Mouse (Mus musculus): ENCODE data around the gene Pacsin1. TPM values are rescaled to one million over a fixed set of nuclear protein-coding genes. Genes with fewer than 3 reads are reported as not detected.

Gene Pacsin1
- polyA plus RNA-seq, 1 experiment from 2014 or later = 1.4 TPM

DNA sequence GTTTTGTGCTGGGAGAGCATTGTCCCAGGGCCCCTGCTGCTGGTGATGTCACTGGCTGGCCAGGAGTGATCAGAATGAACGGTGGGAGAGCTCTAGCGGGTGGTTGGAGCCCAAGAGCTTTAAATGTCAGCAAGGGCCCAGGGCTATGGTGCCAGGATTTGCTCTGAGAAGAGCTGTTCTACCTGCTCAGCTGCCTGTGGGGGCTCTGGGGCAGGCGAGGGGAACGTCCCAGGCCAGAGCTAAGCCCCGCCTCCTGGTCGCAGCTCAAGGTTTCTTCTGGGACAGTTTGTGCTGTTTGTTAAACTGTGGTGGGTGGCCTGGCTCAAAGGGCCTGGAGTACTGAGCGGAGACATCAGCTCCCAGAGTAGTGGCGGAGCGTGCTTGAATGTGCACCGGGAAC lies 70.1 kb downstream of the Pacsin1 start:
- Histone ChIP-seq H3K9ac (no peak overlapping the region), H3K4me2 (no peak overlapping the region), H3K4me3 (no peak overlapping the region), H3K27me3 (replicated peaks) (peaks cover 45% of the 10 kb centered on the region; the same call in 1 of the 2 replicates), H3K9me3 (replicated peaks) (no peaks in the 10 kb centered on the region), H3K36me3 (no peaks in the 10 kb centered on the region), H3K4me1 (replicated peaks) (0 out of 2 replicates have a peak, but pooled peaks cover 17% of the 10 kb centered on the region), H3K27ac (ENCODE audit: poor library complexity, severe bottlenecking) (no peak overlapping the region)
- ATAC-seq (ENCODE audit: insufficient number of reproducible peaks, low FRiP score) = no peak
- 19% methylated on average over 10 of the region's 10 CpGs for WGBS

DNA sequence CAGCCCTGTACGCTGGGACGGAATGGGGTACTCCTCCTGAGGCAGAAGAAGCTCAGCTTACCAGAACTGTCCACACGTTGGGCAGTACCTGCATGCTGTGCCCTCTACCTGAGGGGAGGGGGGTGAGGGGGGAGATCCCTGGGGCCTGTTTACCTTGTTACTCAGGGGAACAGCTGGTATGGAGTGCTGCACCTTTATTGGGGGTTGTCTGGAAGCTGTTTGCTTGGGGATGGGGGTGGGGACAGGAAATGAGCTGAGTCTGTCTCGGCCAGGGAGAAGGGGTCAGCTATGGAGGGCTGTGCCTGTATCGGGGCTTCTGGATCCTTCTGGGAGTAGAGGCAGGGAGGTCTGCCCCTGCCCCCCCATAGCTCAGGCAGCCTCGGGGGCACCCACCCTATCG lies 71.2 kb downstream of the Pacsin1 start:
- no peak overlapping the region for H3K4me3 ChIP-seq
- H3K27ac ChIP-seq (ENCODE audit: poor library complexity, severe bottlenecking) = no peak overlapping the region
- 0 out of 2 replicates have a peak, but pooled peaks cover 17% of the 10 kb centered on the region for H3K4me1 ChIP-seq (replicated peaks)
- no peaks in the 10 kb centered on the region for H3K9me3 ChIP-seq (replicated peaks)
- no peaks in the 10 kb centered on the region for H3K36me3 ChIP-seq
- WGBS = 48% methylated on average over 7 of the region's 7 CpGs
- H3K4me2 ChIP-seq = no peak overlapping the region
- H3K27me3 ChIP-seq (replicated peaks) = peaks cover 37% of the 10 kb centered on the region; the same call in 1 of the 2 replicates
- no peak for ATAC-seq (ENCODE audit: insufficient number of reproducible peaks, low FRiP score)
- no peak overlapping the region for H3K9ac ChIP-seq

DNA sequence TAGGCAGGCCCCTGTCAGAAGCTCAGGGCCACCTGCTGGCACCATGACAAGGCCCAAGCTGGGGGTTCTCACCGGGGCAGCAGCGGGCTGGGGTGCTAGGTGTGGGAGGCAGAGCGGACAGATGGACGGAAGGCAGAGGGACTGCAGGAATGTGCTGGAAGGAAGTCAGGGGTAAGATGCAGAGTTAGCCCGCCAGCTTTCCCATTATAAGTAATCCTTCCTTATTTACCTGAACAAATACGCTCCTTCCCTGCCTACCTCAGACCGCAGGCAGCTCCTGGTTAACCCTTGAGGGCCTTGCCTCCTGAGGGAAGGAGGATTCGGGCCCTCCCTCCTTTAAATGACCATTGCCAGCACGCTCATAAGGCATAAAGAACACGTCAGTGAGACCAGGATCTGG lies 73.5 kb downstream of the Pacsin1 start, which contains the start of gene Spdef:
Gene Spdef (minus strand): TSS at position 186 of the 400 bp plus-strand sequence.
- no peak within 1 kb of the TSS for H3K4me3 ChIP-seq
- H3K27ac ChIP-seq (ENCODE audit: poor library complexity, severe bottlenecking) = no peak within 1 kb of the TSS
- ATAC-seq (ENCODE audit: insufficient number of reproducible peaks, low FRiP score) = no peak
- H3K27me3 ChIP-seq (replicated peaks) = peaks cover 33% of the 10 kb centered on the region; the same call in 1 of the 2 replicates
- H3K4me1 ChIP-seq (replicated peaks) = peaks cover 18% of the 10 kb centered on the region; the same call in 1 of the 2 replicates
- no peaks in the 10 kb centered on the region for H3K36me3 ChIP-seq
- no peaks in the 10 kb centered on the region for H3K9me3 ChIP-seq (replicated peaks)
- no peak within 1 kb of the TSS for H3K4me2 ChIP-seq
- H3K9ac ChIP-seq = no peak within 1 kb of the TSS
- 71% methylated on average over 10 of the region's 10 CpGs for WGBS

DNA sequence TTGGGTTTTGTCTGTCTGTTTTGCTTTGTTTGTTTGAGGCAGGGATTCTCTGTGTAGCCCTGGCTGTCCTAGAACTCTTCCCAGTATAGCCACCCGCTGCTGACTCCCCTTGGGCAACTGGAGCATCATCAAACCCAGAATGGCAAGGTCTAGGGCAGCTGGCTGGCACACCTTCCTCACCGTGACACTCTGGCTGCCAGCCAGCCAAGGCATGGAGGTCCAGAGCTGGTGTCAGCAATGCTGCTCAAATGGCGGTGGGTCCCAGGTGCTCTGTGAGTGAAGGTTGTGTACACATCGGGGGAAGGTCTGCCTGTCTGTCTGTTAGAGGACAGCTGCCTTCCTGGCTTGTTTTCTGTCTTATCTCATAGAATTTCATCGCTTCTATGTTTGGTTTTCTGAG lies 76.8 kb downstream of the Pacsin1 start:
- no peak overlapping the region for H3K27ac ChIP-seq (ENCODE audit: poor library complexity, severe bottlenecking)
- ATAC-seq (ENCODE audit: insufficient number of reproducible peaks, low FRiP score) = no peak
- 60% methylated on average over 5 of the region's 5 CpGs for WGBS

DNA sequence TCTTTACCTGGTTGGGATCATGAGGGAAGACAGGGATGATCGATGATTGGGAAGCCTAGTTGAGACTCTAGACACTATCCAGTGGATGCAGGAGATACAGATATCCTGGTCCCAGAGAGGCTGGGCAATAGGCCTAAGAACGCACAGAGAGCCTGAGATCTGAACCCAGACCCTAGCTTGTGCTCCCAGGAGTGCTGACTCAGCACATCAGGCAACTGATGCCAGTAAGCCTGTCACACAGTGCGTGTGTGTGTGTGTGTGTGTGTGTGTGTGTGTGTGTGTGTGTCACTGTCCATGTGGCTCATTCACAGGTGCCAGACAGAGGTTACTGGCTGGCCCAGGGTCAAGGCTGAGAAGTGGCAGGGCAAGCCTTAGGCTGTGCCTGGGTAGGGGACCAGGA lies 77.4 kb downstream of the Pacsin1 start:
- Histone ChIP-seq H3K27me3 (replicated peaks) (0 out of 2 replicates have a peak, but pooled peaks cover 5% of the 10 kb centered on the region), H3K4me3 (no peak overlapping the region), H3K4me1 (replicated peaks) (peaks cover 22% of the 10 kb centered on the region), H3K9me3 (replicated peaks) (no peaks in the 10 kb centered on the region), H3K4me2 (no peak overlapping the region), H3K27ac (ENCODE audit: poor library complexity, severe bottlenecking) (no peak overlapping the region), H3K9ac (no peak overlapping the region), H3K36me3 (no peaks in the 10 kb centered on the region)
- no peak for ATAC-seq (ENCODE audit: insufficient number of reproducible peaks, low FRiP score)
- 76% methylated on average over 3 of the region's 3 CpGs for WGBS

More for the DNA sequence above, 76.8 kb downstream of the Pacsin1 start:
- Histone ChIP-seq H3K9me3 (replicated peaks) (no peaks in the 10 kb centered on the region), H3K36me3 (no peaks in the 10 kb centered on the region), H3K4me2 (no peak overlapping the region), H3K4me1 (replicated peaks) (peaks cover 22% of the 10 kb centered on the region), H3K27me3 (replicated peaks) (0 out of 2 replicates have a peak, but pooled peaks cover 5% of the 10 kb centered on the region), H3K9ac (no peak overlapping the region), H3K4me3 (no peak overlapping the region)

DNA sequence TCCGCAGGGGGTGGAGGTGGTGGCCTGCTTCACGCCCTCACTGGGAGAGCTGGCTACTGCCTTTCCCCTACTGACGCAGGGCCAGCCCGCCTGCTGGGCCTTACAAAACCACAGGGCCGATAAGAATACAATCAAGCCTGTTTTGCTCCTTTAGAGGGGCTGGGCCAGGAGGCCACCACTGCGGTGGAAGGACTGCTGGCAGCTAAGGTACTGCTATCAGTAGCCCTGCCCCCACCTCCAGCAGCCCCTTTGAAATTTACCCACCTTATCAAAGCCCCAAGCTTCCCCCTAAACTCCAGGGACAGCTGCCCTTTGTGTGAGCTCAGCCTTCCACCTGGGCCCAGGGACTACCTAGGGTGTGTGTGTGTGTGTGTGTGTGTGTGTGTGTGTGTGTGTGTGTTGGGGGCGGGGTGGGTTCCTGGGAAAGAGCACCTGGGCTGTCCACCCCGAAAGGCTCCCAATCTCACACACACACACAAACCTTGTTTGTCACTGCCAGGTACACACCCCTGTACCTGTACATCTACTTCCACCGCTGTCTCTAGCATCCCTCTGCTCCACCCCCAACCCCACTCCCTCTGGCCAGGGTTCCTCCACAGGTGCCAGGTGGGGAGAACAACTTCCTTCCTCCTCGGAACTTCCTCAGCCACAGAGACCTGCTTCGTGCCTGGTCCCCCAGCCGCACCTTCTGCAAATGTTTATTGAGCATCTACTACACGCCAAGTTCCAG lies 79.2 kb downstream of the Pacsin1 start:
- H3K4me3 ChIP-seq = no peak overlapping the region
- WGBS = 16% methylated on average over 11 of the region's 13 CpGs
- peak overlapping the region; percentile 15; the same call in 1 of the 2 replicates for H3K9ac ChIP-seq

DNA sequence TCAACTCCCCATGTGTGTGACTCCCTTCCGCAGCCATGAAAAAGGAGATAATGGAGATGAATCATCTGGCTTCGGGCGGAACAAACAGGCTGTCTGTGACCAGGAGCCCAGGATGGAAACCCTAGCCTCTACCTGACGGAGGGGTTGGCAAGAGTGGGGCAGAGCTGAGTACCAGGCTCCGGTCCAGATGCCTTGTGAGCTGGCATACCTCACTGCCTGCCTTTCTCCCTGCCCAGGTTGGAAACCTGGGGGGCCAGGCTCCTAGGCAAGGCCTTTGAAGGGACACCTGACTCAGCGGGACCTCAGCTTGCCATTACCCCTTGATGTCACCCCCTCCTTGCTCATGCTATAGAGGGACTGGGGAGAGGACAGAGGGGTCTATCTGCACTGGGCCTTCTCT lies 85.7 kb downstream of the Pacsin1 start:
- ATAC-seq (ENCODE audit: insufficient number of reproducible peaks, low FRiP score) = no peak
- no peaks in the 10 kb centered on the region for H3K9me3 ChIP-seq (replicated peaks)
- 78% methylated on average over 6 of the region's 6 CpGs for WGBS
- H3K4me1 ChIP-seq (replicated peaks) = no peaks in the 10 kb centered on the region
- H3K4me2 ChIP-seq = no peak overlapping the region
- H3K27ac ChIP-seq (ENCODE audit: poor library complexity, severe bottlenecking) = no peak overlapping the region
- H3K9ac ChIP-seq = no peak overlapping the region
- peaks cover 8% of the 10 kb centered on the region; the same call in 1 of the 2 replicates for H3K36me3 ChIP-seq
- H3K27me3 ChIP-seq (replicated peaks) = no peaks in the 10 kb centered on the region
- H3K4me3 ChIP-seq = no peak overlapping the region

More for the DNA sequence above, 79.2 kb downstream of the Pacsin1 start:
- Histone ChIP-seq H3K4me2 (no peak overlapping the region), H3K27me3 (replicated peaks) (0 out of 2 replicates have a peak, but pooled peaks cover 5% of the 10 kb centered on the region), H3K36me3 (no peaks in the 10 kb centered on the region), H3K4me1 (replicated peaks) (peaks cover 22% of the 10 kb centered on the region), H3K27ac (ENCODE audit: poor library complexity, severe bottlenecking) (no peak overlapping the region), H3K9me3 (replicated peaks) (no peaks in the 10 kb centered on the region)
- no peak for ATAC-seq (ENCODE audit: insufficient number of reproducible peaks, low FRiP score)

DNA sequence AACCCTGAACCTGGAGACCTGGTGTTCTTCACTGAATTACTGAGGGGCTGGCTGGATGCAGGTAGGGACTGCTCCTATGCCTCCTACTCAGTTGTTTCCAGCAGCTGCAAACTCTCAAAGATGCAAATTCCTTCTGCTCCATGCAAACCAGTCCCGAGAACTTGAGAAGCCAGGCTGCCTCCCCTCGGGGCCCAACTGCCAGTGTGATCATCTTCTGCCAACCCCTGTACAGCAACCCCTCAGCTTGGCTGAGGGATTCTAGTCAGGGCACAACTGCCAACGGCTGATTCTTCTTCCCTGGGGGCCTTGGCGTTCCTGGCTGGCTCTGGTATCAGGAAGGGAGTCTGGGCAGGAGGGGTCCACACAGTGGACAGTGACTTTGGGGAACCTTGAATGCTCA lies 91.1 kb downstream of the Pacsin1 start:
- ATAC-seq (ENCODE audit: insufficient number of reproducible peaks, low FRiP score) = no peak
- Histone ChIP-seq H3K4me3 (no peak overlapping the region), H3K4me2 (no peak overlapping the region), H3K36me3 (peaks cover 18% of the 10 kb centered on the region), H3K27me3 (replicated peaks) (no peaks in the 10 kb centered on the region), H3K9ac (no peak overlapping the region), H3K4me1 (replicated peaks) (0 out of 2 replicates have a peak, but pooled peaks cover 5% of the 10 kb centered on the region), H3K9me3 (replicated peaks) (no peaks in the 10 kb centered on the region), H3K27ac (ENCODE audit: poor library complexity, severe bottlenecking) (no peak overlapping the region)
- WGBS = 73% methylated on average over 4 of the region's 4 CpGs

DNA sequence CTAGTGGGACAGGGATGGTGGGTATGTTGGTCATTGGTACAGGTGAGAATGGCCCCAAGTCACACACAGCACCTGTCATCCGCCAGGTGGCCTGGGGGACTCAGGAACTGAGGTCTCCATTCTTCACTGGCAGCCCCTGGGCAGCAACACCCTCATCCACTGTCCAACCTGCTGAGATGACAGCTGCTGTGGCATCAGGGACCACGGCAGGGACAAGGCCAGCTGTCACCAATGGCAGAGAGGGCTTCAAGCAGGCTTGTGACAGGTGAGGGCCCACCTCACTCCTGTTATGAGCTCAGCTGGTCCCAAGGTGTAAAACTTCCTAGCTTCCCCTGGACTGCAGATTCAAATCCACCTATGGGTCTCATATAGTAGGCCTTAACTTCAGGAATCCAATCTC lies 92.8 kb downstream of the Pacsin1 start:
- Histone ChIP-seq H3K4me3 (no peak overlapping the region), H3K4me2 (no peak overlapping the region), H3K9ac (no peak overlapping the region), H3K36me3 (peaks cover 34% of the 10 kb centered on the region), H3K9me3 (replicated peaks) (no peaks in the 10 kb centered on the region), H3K4me1 (replicated peaks) (0 out of 2 replicates have a peak, but pooled peaks cover 5% of the 10 kb centered on the region), H3K27ac (ENCODE audit: poor library complexity, severe bottlenecking) (no peak overlapping the region), H3K27me3 (replicated peaks) (no peaks in the 10 kb centered on the region)
- WGBS = 93% methylated on average over 2 of the region's 2 CpGs
- ATAC-seq (ENCODE audit: insufficient number of reproducible peaks, low FRiP score) = no peak

DNA sequence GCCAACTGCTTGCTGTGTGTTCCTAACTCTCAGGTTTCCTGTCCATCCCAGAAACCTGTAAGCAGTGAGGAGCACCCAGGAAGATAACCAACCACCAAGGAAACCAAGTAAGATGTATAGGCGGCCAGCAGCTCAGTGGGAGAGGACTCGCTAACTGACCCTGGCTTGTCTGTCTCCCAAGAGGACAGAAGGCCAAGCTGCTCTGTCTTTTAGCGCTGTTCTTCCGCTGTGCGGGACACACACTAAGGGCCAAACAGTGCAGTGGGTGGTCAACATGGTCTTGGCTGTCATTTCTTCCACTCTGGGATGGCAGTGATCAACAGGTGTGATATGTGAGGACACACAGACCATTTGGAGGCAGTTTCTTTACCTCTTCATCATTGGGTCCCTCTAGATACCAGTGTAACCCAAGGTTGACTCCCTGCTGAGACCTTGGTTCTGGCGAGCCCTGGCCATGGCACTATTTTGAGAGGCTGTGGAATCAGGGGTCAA lies 95.2 kb downstream of the Pacsin1 start:
- no peak for ATAC-seq (ENCODE audit: insufficient number of reproducible peaks, low FRiP score)

DNA sequence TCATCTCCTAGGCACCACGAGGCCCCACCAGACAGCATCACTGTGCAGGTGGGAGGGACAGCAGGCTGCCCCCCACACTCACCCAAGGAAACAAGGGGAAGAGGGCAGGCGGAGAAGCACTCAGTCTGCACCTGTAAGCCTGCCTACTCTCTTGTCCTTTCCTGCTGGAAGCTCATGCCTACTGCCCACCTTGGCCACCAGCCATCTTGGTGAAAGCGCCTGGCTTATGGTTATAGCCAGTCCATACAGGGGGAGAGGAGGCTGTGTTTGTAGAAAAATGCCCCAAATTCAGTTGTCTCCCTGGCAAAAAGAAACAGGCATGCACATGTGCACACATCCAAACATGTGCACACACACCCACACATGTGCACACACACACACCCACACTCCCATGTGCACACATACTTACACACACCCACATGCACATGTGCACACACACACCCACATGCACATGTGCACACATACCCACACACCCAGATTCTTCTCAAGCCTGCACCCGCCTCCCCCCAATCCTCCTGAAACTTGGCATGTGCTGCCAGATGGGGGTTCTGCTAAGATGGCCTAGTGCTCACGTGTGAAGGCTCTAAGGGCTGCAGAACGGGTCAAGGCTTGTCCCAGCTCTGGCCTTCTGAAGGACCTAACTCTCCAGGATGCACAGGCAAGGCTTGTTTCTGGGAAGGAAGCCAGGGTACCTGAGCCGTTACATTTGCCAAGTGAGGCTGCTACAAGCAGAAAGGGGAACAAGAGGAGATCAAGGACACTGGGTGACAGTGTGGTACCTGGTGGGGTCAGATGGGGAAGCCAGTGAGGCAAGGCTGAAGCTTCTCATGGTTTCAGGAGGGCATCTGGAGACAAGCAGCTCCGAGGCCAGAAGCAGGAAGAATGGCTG lies 96.2 kb downstream of the Pacsin1 start:
- 88% methylated on average over 8 of the region's 8 CpGs for whole genome bisulfite sequencing
- no peaks in the 10 kb centered on the region for H3K27me3 ChIP-seq (replicated peaks)
- no peak overlapping the region for H3K27ac ChIP-seq (ENCODE audit: poor library complexity, severe bottlenecking)
- no peak overlapping the region for H3K4me3 ChIP-seq
- H3K36me3 ChIP-seq = peaks cover 37% of the 10 kb centered on the region
- H3K4me2 ChIP-seq = no peak overlapping the region
- no peak overlapping the region for H3K9ac ChIP-seq
- no peak for ATAC-seq (ENCODE audit: insufficient number of reproducible peaks, low FRiP score)
- H3K9me3 ChIP-seq (replicated peaks) = no peaks in the 10 kb centered on the region
- H3K4me1 ChIP-seq (replicated peaks) = 0 out of 2 replicates have a peak, but pooled peaks cover 5% of the 10 kb centered on the region

More for the DNA sequence above, 95.2 kb downstream of the Pacsin1 start:
- H3K36me3 ChIP-seq = peaks cover 36% of the 10 kb centered on the region
- 91% methylated on average over 6 of the region's 6 CpGs for WGBS
- no peak overlapping the region for H3K4me3 ChIP-seq
- H3K4me2 ChIP-seq = no peak overlapping the region
- H3K9me3 ChIP-seq (replicated peaks) = no peaks in the 10 kb centered on the region
- H3K27me3 ChIP-seq (replicated peaks) = no peaks in the 10 kb centered on the region
- no peak overlapping the region for H3K27ac ChIP-seq (ENCODE audit: poor library complexity, severe bottlenecking)
- 0 out of 2 replicates have a peak, but pooled peaks cover 5% of the 10 kb centered on the region for H3K4me1 ChIP-seq (replicated peaks)
- no peak overlapping the region for H3K9ac ChIP-seq

Measured in heart, embryonic 12.5 days (tissue).